Mouse (Mus musculus) cerebellum, adult 18-20 months (tissue): ENCODE data around the gene Kat2a.
A peak's percentile ranks its signal among the peaks of the same experiment; 100 is the strongest.

Experiments used
- DNase-seq, 2 experiments: peaks; one replicate each; pipeline ENCODE4 v3.0.0; 2021

The Kat2a gene

GRCm38 (mm10) chr11:100735134-100735865, 23.0 kb upstream of the Kat2a start:
- no peak for DNase-seq

GRCm38 (mm10) chr11:100730477-100731205, 18.4 kb upstream of the Kat2a start:
- DNase-seq, result no peak

- no peak for DNase-seq
Observed at GRCm38 (mm10) chr11:100729976-100730375, 17.7 kb upstream of the Kat2a start.

GRCm38 (mm10) chr11:100728601-100729000, 16.3 kb upstream of the Kat2a start:
- no peak for DNase-seq

GRCm38 (mm10) chr11:100727201-100727600, 14.9 kb upstream of the Kat2a start:
- no peak for DNase-seq

GRCm38 (mm10) chr11:100724919-100725512, 12.8 kb upstream of the Kat2a start:
- DNase-seq, result no peak

GRCm38 (mm10) chr11:100722493-100723028, 10.3 kb upstream of the Kat2a start:
- DNase-seq, result no peak

- no peak for DNase-seq
Observed at GRCm38 (mm10) chr11:100721776-100722492, 9.7 kb upstream of the Kat2a start.

- no peak for DNase-seq
Observed at GRCm38 (mm10) chr11:100721254-100721653, 9.0 kb upstream of the Kat2a start.

- DNase-seq, result no peak
Observed at GRCm38 (mm10) chr11:100720345-100720744, 8.1 kb upstream of the Kat2a start.

- DNase-seq, result no peak
Observed at GRCm38 (mm10) chr11:100719893-100720292, 7.6 kb upstream of the Kat2a start.

GRCm38 (mm10) chr11:100719312-100719711, 7.0 kb upstream of the Kat2a start:
- DNase-seq, result no peak

- no peak for DNase-seq
Observed at GRCm38 (mm10) chr11:100718866-100719265, 6.6 kb upstream of the Kat2a start.

- DNase-seq, result no peak
Observed at GRCm38 (mm10) chr11:100718462-100718861, 6.2 kb upstream of the Kat2a start.

- no peak for DNase-seq
Observed at GRCm38 (mm10) chr11:100716649-100717048, 4.4 kb upstream of the Kat2a start.

GRCm38 (mm10) chr11:100714948-100715347, 2.7 kb upstream of the Kat2a start:
- DNase-seq, result no peak

- peak; percentile 80 to 82 for DNase-seq
Observed at GRCm38 (mm10) chr11:100714534-100714915, 2.3 kb upstream of the Kat2a start.

- peak in 1 of 2 experiments; percentile 28 for DNase-seq
Observed at GRCm38 (mm10) chr11:100713735-100714533, 1.7 kb upstream of the Kat2a start, which contains the start of gene Hspb9. Gene Hspb9 (plus strand): TSS chr11:100713850.

- no peak for DNase-seq
Observed at GRCm38 (mm10) chr11:100713174-100713573, 909 bp upstream of the Kat2a start.

GRCm38 (mm10) chr11:100710977-100711376, 1.3 kb downstream of the Kat2a start:
- no peak for DNase-seq

- DNase-seq, result no peak
Observed at GRCm38 (mm10) chr11:100710528-100710927, 1.7 kb downstream of the Kat2a start.

- DNase-seq, result no peak
Observed at GRCm38 (mm10) chr11:100709201-100709810, 3.0 kb downstream of the Kat2a start.
